Mouse (Mus musculus): ENCODE measurements around the gene Ccdc80.

Ccdc80 gene

GRCm38 (mm10) chr16:45093137-45093731 is at the start of gene Ccdc80:
Gene Ccdc80 (plus strand): TSS chr16:45093402.
- DNase-seq (ENCODE audit: inconsistent ontology term): peak; percentile 33

DNA sequence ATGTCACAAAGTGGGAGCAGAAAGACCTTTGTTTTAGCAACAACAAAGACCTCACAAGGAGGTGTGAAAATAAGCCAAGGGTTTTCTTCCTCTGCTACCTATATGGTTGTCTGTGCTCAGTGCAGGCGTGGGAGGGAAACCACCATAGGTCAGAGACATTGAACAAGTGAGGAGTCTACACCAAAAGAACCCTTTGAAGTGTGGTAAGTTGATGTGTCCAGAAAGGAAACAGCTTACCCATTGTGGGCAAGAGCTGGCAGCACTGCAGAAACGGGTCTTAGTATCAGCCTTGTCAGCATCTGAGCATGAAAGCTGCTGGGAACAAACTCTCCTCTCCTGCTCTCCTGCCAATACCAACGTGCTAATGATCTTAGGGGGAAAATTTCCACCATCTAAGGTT is 48.4 kb upstream of the Ccdc80 start:
- peak; percentile 27 for DNase-seq (ENCODE audit: inconsistent ontology term)

DNA sequence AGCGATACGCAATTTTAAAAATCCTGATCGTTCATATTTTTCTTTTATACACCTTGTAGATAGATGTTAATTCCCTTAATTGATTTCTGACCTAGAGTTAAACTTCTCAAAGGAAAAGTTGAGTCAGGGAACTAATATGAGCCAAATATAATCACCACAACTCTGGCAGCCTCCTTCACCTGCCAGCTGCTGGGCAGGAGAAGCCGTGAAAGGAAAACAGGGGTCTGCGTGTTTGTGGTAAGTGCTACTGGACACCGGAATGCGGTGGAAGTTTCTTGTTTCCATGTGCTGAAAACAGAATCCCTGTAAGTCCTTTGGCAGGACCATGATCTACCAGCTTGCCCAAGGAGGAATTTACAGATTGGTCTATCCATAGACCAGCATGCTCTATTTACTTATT is 36.0 kb upstream of the Ccdc80 start:
- DNase-seq (ENCODE audit: inconsistent ontology term): no peak

DNA sequence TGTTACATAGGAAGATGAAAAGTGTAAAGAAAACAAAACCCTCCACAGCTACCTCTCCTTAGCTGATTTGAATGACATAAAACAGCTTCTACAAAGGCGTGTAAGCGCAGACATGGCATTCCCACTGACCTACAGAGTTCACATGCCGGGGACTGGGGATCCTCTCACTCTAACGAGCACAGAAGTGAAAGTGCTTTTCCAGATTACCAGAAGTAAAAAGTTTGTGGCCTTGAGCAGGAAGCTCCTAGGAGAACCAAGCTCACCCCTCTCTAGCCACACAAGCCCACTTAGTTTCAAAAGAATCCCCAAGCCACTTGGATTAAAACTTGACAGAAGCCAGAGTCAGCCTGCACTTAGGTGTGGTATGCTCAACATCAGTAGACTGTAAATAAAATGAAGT is 35.3 kb upstream of the Ccdc80 start:
- DNase-seq (ENCODE audit: inconsistent ontology term): no peak

DNA sequence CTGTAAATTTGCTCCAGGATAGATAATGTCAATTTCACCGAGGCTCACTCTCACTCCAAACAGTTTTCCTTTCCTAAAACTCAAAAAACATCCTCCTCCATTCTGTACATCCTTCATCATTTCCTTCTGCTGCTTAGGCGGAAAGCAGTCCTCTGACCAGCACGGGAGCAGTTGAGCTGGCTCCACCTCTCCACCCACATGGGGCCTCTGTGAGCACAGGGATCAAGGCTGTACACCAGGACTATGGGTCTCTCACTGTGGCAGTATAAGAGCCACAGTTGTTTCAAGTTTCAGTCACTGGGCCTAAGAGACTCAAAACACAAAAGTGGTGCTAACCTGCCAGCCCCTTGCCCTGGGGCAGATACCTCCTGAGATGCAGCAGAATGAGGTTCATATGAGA is 32.1 kb upstream of the Ccdc80 start:
- no peak for DNase-seq (ENCODE audit: inconsistent ontology term)

DNA sequence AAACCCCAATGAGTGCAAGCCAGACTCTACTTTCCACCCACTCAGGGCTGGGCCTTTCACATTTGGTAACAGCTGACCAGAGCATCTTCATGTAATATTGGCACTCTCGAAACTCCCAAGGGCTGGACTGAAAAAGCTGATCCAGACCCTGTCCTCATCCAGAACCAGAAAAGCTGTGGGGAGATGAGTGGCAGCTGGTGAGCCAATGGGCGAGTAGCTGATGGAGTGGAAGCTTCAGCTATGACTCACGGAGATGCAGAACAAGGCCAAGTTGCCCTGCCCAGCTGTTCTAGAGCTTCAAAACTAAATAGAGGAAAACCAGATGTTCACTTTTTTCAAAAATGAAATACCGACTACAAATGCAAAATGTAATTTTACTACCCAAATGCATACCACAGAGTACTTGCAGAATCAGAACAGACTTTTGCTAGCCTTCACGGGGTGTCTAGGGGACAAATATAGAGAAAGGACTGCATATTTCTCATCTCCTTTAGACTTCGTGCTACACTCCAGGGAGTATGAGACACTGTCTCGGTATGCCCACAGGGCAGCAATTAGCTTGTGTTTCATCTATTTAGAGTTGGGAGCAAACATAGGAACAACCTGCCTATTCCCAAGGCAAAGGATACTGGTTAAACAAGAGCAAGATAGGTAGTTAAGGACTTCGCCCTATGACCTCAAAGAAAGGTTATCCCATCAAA is 22.7 kb upstream of the Ccdc80 start:
- peak; percentile 76 for DNase-seq (ENCODE audit: inconsistent ontology term)

- DNase-seq (ENCODE audit: inconsistent ontology term): peak; percentile 21
Measured at GRCm38 (mm10) chr16:45071424-45071823, 21.8 kb upstream of the Ccdc80 start.

DNA sequence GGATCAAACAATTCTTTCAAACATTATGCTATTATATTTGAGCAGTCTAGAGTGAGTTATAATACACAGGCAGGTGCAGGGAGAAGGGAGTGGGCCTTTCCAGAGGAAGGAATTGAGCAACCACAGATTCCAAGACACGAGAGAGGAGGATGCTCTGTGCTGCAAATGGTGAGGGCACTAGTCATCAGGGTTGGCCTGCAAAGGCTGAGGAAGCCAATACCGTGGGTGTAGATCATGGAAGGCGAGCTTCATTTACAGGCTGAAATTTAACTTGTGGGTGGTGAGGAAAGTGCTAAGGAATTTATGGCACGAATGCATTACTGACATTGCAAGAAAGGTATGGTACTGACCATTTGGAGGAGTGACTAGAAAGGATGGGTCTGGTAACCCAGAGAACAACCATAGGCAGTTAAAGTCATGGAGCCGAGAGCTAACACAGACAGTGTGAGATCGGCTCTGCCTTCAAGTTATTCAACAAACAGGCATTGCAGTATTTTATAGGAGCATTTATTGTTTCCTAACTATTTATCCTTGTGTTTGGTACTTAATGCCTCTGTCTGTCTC is 15.6 kb upstream of the Ccdc80 start:
- peak; percentile 69 for DNase-seq (ENCODE audit: inconsistent ontology term)

DNA sequence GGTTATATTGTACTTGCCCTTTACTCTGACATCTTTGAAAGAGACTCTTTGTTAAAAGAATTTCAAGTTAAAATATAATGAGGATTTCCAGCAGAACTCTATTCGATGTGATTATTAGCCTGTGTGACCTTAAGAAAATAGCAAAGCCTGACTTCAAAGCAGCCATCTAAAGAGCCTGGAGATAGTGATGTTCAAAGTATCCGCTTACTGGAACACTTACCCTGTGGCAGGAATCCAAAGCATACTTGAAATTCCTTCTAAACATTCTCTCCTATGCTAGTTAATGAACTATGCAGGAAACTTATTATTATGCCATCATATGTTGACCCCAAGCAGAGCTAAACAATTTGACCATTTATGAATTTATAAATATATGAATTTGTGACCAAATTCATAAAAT is 13.9 kb upstream of the Ccdc80 start:
- peak; percentile 87 for DNase-seq (ENCODE audit: inconsistent ontology term)

GRCm38 (mm10) chr16:45088842-45089241 is 4.4 kb upstream of the Ccdc80 start:
- DNase-seq (ENCODE audit: inconsistent ontology term): no peak

- DNase-seq (ENCODE audit: inconsistent ontology term): peak; percentile 59
Measured at GRCm38 (mm10) chr16:45090005-45090404, 3.2 kb upstream of the Ccdc80 start.

DNA sequence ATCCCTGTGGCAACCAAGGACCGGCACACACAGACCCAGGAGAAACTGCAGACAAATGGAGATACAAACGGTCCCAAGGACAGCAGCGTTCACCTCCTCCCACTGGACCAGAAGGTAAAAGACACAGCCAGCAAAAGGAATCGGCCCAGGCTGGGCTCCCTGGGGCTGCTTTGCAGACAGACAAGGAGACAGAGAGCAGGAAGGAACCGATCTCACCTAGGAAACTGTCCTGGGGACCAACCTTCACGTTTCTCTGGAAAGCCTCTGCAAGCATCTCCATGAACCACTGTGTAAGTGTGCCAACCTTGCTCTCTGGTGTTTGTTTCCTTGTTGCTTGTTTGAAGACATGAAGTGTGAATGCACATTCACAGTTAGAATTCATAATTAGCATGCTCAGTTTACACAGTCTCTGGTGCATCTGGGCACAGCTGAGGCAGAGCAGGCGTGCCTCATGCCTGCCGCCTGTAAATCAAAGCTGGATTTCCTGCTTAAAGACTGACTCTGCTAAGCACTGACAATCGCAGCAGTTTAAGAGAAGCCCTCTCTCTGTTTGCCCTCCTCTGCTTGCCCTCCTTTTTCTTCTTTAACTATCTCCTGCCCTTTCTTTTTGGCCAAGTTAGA is 1.0 kb downstream of the Ccdc80 start:
- DNase-seq (ENCODE audit: inconsistent ontology term): peak; percentile 41

DNA sequence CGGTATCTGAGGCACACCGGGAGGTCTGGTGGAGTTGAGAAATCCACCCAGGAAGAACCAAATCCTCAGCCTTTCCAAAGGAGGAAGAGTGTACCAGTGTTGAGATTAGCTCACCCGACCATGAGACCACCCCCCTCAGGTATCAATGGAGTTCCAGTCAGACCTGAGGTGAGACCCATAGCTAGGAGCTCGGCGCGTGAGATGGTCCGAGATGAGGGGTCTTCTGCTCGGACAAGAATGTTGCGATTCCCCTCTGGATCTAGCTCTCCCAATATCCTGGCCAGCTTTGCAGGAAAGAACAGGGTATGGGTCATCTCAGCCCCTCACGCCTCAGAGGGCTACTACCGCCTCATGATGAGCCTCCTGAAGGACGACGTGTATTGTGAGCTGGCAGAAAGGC is 1.8 kb downstream of the Ccdc80 start:
- DNase-seq (ENCODE audit: inconsistent ontology term): no peak

GRCm38 (mm10) chr16:45095561-45096482 is 2.6 kb downstream of the Ccdc80 start:
- DNase-seq (ENCODE audit: inconsistent ontology term): no peak

- no peak for DNase-seq (ENCODE audit: inconsistent ontology term)
Measured at GRCm38 (mm10) chr16:45097467-45097866, 4.3 kb downstream of the Ccdc80 start.

DNA sequence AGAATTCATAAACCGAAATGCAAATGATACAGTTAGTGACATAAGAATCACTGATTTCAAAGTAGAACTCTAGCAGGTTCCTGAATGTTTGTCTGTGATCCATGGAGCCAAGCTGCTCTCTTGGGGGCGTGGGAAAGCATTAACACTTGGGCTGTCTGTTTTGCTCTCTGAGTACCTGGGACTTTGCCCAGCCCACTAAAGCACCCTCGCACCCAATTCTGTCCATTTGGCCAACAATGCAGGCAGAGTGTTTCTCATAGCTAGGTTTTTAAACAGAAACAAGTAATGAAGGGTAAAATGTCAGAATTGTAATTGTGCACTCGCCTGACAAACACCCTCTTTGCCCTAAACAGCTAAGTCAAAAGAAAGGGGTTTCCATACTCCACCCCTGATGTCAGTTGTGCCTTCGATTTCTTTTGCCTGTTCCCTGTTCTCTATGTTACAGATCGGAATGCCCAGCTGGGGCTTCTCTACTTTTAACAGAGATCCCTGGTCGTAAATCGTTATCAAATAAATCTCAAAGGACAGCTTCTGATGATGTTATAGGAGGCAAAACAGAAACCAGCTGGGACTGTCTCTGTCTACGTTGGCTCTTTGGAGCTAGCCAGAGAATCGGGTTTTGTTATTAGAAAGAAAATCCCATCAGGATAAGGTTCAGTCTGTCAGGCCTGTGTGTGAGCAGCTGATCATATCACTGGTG is 5.1 kb downstream of the Ccdc80 start:
- DNase-seq (ENCODE audit: inconsistent ontology term): peak; percentile 62

GRCm38 (mm10) chr16:45098886-45099210 is 5.6 kb downstream of the Ccdc80 start:
- no peak for DNase-seq (ENCODE audit: inconsistent ontology term)

- no peak for DNase-seq (ENCODE audit: inconsistent ontology term)
Measured at GRCm38 (mm10) chr16:45100892-45101291, 7.7 kb downstream of the Ccdc80 start.

DNA sequence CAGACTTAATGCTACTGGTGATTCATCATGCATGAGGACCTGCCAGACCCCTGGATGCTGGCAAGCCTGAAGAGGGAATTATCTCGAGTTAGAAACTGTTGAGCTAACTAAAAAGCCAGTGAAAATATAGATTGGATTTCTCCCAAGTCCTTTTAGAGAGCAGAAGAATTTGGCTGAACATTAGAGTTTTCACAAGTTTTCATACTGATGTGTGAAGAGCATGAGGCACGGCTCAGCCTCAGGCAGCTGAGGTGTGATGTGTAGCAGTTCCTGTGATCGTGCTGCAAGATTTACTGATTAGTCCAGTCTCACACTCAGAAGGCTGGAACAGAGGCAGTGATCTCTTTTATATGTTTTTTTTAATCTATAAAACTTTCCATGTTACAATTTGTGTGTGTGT is 11.8 kb downstream of the Ccdc80 start:
- no peak for DNase-seq (ENCODE audit: inconsistent ontology term)

- DNase-seq (ENCODE audit: inconsistent ontology term): no peak
Measured at GRCm38 (mm10) chr16:45108203-45108878, 15.1 kb downstream of the Ccdc80 start.

DNA sequence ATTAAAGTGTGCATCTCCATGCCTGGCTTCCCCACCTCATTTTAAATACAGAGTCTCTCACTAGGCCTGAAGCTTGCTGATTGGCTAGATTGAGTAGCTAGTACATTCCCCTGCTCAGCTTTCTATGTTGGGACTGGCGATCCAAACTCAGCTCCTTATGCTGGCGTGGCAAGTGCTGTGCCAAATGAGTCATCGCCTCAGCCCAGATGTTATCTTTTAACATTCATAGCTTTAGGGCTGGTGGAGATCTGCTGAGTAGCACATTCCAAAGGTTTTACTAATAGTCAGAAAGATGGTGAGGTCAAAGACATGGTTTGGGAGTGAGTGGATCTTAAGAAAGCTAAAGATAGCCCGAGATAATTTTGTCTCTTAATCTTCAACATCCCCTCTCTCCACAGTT is 17.3 kb downstream of the Ccdc80 start:
- DNase-seq (ENCODE audit: inconsistent ontology term): peak; percentile 69

All from Muller cell, postnatal 12 days (primary cell).